Mouse (Mus musculus) sigmoid colon, adult 10 weeks (tissue): Measurements from ENCODE around the gene Vps54. TPM values are rescaled to one million over a fixed set of nuclear protein-coding genes. Genes with fewer than 3 reads are reported as not detected.

Experiments used
- polyA plus RNA-seq: library from polyadenylated mRNA; stranded (reverse); fragments of 350-450 nt; fragmentation: Illumina TruSeq; extraction: RNeasy Lipid Tissue Mini Kit (QIAGEN cat#74804); gene quantifications from one replicate; pipeline ENCODE4 v1.2.3, GENCODE M21; 2014; ENCODE audit warnings: low read depth, low replicate concordance

Gene Vps54
- polyA plus RNA-seq: 255 TPM

DNA sequence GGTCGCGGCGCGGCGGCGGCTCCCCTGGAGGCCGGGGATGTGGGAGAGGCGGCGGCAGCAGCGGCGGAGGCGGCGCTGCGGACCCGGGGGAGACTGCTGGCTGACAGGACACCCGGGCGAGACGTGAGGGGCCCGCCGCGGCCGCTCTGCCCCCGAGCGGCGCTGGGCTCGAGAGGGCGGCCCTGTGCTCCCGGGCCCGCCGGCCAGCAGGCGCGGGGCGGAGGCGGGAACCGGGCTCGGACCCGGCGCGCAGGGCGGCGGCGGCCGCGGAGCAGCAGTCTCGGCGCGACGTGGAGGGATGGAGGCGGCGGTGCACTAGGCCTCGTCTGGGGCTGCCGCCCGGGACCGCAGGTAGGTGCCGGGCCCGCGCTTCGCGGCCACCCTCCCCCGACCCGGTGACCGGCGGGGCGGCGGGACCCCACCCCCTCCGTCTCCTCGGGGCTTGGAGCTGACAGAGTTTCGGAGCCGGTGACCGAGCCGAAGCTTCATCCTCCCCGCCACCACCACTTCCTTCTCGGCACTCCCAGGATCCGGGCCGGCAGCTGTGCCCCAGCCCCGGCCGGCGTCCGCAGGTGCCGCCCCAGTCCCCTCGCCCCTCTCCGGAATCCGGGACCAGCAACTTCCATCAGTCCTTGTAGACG, at the start of gene Vps54:
TSS of gene Vps54 (plus strand) at position 261 of the 641 bp plus-strand sequence.

Other genes with a start within 250 kb of the Vps54 start
- 108 TPM for gene Peli1, start 148.0 kb upstream of the Vps54 start, polyA plus RNA-seq
- gene Ugp2, start 131.9 kb downstream of the Vps54 start, polyA plus RNA-seq: 722 TPM